Mouse (Mus musculus): Measurements from ENCODE around the gene Gin1.

DNA sequence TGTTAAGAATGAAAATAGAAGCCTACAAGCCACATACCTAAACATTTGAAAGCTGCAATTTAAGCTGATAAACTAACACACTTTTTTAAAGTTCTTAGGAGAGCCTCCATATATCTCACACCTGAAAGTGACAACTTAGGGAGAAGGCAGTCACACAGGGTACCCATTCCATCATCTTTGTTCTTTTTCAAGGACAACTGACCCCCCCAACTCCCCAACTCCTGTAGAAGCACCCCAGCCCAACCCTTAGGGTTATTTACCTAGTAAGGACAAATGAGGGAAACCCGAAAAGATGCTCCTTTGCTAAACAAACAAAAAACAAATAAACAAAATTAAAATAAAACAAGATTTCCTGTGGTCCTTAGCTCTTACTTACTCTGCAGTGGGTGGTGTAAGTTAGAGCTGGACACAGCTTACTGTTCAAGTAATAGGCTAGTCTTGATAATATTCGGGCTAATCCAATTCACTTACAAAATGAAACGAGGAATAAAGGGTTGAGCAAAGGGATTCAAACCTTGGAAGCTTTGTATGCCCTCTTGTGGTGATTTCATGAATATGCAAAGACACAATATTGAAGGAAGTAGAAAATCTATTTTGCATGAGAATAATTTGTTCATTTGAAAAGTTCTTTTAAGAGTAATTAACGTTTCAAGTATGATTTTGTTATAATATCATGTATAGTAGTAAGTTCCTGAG lies 32.4 kb downstream of the Gin1 start:
- no peak for TF ChIP-seq CTCF (IDR thresholded peaks at IDR 0.05; ENCODE audit: control insufficient read depth, insufficient read depth, insufficient read length)
- no peak for TF ChIP-seq MYOG (IDR thresholded peaks at IDR 0.05; ENCODE audit: control insufficient read depth, extremely low read depth, insufficient read length)
- no peak for TF ChIP-seq USF1 (IDR thresholded peaks at IDR 0.05; ENCODE audit: low read depth)
